Mouse (Mus musculus): ENCODE data around the gene Pde4d.

DNA sequence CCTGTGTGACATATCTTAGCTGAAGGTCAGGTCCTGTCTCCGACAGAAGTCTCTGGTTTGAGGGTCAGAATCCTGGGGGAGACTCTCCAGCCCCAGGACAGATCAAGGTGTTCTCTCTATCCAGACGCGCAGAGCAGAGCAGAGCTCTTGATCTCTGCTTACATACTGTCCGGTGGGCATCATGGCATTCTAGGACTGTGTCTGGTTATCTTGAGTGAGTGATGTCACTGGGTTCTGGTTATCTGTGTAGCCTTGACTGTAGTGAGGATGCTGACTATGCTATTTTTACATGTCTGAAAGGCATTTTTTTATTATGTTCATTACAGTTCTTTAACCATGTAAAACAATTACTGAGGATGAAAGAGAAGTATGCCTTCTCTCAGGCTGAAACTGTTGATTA, 797.3 kb downstream of the Pde4d start:
- TF ChIP-seq CTCF (IDR thresholded peaks at IDR 0.05; ENCODE audit: extremely low read depth, insufficient read depth, low read length) = no peak
- no peak for TF ChIP-seq POLR2A (IDR thresholded peaks at IDR 0.05; ENCODE audit: extremely low read depth, insufficient read depth, low read length)
